Mouse (Mus musculus): ENCODE results near the gene Plekhm1.
"Not testable (repeated sequence)": the region's sequence is repeated elsewhere in the genome, so short reads cannot be mapped to it uniquely, and the experiment has no call there.

Plekhm1 gene

DNA sequence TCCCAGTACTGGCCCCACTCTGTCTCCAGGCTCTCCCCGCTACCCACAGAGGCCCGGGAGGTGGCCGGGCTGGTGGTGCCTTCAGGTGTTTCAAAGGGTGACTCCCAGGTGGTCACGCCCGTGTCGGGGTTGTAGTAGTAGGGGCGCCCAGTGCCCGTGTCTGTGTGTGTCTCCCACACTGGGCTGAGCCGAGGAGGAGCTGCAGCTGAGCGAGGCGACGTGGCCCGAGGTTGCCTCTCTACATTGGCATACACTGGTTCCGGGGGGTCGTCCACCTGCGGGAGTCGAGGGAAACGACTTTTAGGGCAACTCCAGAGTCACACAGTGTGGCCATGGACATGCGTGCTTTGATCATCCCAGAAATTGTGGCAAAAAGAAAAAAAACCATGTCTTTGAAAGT, 72.4 kb downstream of the Plekhm1 start:
- DNase-seq (ENCODE audit: low read depth, low spot score) = no peak

DNA sequence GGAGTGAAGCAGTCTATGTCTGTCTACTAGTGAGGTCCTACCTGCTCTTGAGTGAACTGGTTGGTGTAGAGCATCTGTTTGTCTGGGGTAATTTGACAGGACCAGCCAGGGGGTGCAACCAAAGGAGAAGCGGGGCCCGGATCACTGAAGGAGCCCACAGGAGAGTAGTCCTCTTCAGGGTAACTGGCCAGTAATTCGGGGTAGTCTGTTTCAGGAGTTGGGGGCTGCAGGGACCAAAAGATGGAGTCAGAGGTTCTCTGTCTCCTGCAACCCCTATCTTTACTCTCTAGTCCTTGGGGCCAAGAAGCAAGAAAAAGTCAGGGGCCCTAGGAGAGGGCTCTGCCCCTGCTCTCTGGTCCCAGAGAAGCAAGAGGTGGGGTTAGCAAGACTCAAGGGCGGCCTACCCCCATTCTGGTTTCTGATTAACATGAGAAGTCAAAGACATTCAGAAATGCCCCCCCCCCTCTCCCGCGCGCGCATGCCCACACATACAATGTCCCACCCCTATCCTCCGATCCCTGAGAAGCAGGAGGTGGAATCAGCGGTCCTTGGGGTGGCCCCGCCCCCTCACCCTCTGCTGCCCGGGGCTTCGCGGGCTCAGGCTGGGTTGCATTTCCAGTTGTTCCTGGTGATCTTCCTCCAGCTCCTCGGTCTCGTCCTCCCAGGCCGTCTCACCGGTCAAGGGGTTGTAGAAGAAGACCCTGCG, 72.9 kb downstream of the Plekhm1 start:
- DNase-seq (ENCODE audit: low read depth, low spot score) = peak; percentile 72

DNA sequence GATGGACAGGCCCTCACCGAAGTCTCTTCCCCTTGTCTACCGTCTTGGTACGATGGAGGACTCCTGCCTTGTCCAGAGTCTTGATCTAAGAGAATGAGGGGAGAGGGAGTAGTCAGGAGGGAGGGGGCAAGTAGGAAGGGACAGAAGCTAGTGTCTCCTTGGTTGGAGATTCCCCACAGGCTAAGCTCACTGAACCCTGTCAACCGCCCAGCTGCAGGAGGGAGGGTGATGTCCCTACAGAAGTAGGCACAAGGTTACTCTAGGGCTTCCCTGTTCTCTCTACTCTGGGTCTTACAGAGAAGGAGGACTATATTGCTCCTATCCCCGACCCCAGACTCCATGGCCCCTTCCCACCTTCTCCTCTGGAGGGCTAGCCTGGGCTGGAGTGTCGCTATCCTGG, 73.8 kb downstream of the Plekhm1 start:
- DNase-seq (ENCODE audit: low read depth, low spot score) = no peak

DNA sequence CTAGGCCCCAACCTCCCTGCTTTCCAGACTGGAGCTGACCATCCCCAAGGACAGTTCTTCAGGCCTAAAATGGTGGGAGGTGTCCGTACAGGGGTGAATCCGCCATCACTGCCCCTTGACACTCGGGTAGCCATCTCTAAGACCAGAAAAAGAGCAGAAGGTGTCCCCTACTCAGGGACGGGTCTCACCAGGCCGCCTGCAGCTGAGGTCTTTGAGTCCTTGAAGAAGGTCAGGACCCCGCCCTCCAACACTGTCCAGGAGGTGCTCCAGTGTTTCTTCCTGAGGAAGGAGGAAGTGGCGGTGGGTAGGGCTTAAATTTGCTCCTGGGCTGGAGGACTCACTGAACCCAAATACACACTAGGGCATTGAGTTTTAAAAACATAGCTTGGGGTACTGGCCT, 74.4 kb downstream of the Plekhm1 start:
- DNase-seq (ENCODE audit: low read depth, low spot score) = no peak

DNA sequence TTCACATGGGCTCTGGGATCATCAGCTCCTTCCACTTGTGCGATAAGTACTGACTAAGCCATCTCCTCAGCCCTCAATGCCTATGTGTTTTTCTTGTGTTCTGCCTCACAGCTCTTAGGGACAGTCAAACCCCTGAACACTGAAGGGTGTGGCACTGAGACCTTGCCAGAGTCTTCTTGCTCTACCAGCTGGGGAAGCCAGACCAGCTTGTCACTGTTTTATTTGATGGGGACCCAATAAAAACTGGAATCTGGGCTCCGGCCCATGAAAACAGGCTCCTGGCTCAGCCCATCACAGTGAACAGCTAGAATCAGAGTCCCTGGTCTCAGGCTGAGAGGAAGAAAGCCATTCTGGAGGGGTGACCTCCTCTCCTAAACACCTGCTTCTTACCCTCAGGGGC, 75.3 kb downstream of the Plekhm1 start:
- no peak for DNase-seq (ENCODE audit: low read depth, low spot score)

DNA sequence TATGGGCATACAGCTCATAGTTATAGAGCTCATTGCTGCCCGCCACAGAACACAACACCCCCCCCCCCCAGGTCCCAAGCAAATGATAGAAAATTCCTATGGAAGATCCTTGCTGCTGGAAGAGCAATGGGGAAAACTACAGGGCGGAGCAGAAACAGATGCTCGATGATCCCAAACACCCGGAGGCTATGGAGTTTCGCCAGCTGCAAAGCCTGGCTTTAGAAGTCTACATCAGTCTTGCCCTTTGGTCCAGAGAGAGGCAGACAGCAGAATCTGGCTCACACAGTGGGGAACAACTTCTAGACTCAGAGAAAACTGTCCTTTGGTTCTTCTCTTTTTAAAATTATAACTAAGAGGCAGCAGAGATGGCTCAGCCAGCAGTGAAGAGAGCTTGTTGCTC, 76.9 kb downstream of the Plekhm1 start:
- no peak for DNase-seq (ENCODE audit: low read depth, low spot score)

DNA sequence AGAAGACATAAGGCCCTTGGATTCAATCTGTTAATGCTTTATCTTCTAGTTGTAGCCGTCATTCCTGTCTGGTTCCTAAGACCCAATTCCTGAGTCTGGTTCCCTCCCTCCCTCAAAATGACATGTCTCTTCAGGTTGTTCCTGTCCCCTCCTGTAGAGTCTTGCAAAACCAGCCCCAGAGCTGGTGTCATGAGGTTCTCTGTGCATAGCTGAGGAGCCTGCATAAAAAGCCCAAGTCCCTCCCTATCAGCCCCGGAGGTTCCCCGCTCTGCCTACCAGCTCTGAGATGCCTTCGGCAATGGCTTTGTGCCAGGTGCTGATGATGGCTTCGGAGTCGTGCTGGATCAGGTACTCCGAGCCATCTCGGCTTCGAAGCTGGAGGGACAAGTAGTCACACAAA, 77.6 kb downstream of the Plekhm1 start:
- no peak for DNase-seq (ENCODE audit: low read depth, low spot score)

DNA sequence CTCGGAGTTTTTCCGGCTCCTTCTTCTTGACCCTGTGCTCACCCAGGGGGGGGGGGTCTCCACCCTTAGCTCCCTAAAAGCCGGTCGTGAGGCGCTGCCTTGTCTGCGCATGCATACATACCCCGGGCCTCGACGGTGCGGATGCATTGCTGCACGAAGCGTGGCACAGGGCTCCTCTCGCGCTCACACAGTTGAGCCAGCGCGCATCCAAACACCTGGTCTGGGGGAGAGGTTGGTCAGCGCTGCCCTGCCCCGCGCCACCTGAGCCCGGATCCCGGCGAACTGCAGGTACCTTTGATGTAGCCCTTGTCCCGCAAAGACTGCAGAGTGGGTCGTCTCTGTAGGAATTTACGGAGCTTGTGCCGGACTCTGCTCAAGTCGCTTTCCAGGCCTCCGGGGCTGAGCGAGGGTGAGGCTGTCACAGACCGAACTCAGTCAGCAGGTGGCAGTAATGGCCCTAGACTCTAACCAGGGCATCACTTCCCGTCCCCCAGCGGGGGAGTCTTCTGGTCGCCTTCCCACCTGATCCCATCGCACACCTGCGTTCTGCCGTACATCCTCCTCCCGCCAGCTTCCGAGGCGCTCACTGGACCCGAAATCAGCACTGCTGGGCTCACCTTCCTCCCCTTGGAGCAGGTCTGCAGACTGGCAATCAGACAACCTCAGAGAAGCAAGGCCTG, 78.6 kb downstream of the Plekhm1 start:
- peak; percentile 86 for DNase-seq (ENCODE audit: low read depth, low spot score)

DNA sequence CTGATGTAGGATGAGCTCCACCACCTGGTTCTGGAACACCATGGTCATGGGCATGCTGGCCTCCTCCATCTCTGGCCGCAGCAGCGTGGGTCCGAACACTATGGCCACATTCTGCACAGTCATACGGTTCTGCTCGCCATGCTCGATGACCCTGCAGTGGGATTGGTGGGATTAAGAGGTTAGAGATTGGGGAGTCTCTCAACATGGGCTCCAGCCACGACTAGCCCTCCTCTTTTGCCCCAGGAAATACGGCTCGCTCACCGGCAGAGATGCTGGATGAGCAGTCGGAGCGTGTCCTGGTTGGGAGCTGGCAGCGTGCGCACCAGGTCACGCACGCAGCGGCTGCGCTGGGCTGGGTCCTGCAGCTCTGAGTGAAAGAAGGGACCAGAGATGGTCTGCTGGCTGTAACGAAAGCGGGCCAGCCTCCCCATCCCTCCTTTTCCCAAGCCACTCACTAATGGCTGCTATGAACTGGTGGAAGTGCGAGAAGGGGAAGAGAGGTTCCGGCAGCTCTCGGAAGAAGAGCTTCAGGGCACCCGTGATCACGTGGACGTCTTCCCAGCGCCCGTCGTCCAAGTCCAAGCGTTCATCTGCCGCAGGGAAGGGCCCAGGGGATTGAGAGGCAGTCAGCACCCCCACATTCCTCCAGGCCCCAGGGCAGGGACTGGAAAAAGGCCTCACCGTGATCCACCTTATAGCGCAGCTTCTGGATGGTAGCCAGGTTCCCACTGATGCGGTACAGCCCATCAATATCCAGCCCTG, 79.4 kb downstream of the Plekhm1 start:
- no peak for DNase-seq (ENCODE audit: low read depth, low spot score)

DNA sequence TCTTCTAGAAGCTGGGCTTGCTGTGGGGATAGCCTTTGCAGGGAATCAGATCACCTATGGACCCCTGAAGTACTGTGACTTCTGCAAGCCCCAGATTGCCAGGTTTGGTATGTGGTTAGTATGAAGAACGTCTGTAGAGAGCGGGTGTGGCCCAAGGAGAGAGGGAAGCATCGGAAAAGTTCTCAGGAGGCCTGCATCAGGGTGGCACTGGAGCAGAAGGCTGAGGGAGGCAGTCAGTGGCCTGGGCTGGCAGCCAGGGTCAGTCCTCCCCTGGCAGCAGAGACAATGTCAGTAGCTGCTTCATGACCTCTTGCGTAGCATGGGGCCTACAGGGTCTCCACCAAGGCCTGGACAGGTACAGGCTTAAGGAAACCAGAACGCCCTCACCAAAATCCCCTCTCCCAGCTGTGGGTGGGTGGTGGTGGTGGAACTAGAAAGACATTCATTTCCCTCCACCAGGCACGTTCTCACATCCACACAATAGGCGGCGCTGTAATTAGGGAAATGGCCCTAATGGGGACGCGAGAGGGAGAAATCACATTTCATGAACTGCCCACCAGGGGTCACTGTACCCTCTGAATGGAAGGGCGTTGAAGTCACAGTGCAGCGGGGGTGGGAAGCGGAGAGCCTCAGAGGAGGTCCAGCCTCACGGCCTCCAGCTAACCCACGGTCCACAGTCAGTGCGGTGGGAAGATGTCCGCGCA, 80.1 kb downstream of the Plekhm1 start:
- DNase-seq (ENCODE audit: low read depth, low spot score) = peak; percentile 95

DNA sequence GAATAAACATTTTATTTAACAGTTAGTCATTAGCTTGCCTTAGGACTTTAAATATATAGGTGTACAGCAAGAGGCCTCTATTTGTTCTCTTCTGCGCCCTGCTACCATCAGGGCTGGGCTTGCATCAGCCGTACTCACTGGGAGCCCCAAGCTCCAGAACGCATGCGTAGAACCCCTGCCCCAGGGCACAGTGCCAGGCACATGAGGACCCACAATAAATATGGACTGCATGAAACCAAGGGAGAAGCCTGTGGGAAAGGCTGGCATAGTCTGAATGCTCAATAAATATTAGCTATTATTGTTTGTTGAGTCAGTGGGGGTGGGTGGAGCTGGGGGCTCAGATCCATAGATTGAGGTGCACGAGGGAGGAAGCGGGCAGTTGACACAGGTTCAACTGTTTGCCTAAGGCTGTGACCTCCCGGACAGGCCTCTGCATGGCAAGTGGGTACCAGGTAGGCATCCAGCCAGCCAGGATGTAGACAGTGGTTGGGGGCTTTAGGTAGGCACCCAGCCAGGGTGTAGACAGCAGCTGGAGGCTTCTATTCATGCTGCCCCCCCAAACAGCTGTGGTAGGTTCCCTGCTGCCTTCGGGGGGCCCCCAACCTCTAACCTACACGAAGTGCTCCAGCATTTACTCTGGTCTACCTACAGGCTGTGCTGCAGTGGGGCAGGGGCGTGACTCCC, 80.8 kb downstream of the Plekhm1 start:
- no peak for DNase-seq (ENCODE audit: low read depth, low spot score)

DNA sequence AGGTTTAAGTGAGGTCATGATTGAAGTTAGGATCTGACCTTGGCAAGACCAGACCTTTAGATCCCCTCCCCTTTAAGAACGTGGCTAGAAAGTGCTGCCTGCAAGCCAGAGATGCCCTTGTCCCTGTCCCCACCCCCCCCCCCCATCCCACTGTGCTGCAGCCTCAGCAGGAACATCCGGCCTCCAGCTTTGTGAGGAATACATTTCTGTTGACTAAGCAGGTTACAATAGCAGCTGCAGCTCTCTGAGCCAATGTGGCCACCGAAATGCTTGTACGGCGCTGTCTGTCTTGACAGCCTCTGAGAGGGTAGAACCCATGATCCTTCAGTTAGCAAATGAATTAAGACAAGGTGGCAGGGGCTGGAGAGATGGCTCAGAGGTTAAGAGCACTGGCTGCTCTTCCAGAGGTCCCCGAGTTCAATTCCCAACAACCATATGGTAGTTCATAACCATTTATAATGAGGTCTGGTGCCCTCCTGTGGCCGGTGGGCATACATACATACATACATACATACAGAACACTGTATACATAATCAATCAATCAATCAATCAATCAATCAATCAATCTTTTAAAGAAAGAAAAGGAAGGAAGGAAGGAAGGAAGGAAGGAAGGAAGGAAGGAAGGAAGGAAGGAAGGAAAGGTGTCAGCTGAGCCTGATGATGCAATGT, 81.7 kb downstream of the Plekhm1 start:
- peak; percentile 44 for DNase-seq (ENCODE audit: low read depth, low spot score)

DNA sequence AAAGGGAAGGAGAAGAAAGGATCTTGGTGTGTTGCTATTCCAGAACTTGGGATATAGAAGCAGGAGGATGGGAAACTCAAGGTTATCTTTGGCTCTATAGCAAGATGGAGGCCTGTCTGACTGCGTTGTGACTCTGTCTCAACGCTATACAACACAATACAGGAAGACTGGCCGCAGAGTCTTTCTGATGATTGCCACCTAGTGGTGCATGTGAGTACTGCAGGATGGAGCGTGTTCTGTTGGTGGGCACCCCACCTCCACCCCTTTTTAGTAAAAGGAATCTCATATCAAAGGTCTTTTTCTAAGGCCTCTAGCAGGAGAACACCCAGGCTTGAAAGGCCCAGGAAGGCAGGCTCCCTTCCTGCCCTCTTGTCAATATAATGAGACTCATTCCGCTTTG, 85.5 kb downstream of the Plekhm1 start:
- peak; percentile 86 for DNase-seq (ENCODE audit: low read depth, low spot score)

DNA sequence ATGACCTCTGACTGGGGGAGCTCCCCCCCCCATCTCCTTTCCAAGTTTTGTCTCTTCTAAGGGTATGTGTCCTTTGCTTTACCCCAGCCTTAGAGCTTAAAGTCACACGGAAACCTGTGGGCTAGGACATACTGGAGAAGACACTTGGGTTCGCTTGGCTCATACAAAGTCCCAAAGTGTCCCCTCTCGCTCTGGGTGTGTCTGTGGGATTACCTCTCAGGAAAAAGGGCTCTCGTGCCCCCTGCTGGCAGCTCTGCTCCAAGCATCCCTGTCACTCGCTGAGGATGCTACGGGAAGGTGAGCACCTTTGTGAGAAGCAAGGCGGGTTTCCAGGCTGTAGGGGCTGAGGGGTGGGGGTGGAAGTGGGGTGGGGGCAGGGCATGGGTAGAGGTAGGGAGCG, 87.3 kb downstream of the Plekhm1 start:
- peak; percentile 85 for DNase-seq (ENCODE audit: low read depth, low spot score)

DNA sequence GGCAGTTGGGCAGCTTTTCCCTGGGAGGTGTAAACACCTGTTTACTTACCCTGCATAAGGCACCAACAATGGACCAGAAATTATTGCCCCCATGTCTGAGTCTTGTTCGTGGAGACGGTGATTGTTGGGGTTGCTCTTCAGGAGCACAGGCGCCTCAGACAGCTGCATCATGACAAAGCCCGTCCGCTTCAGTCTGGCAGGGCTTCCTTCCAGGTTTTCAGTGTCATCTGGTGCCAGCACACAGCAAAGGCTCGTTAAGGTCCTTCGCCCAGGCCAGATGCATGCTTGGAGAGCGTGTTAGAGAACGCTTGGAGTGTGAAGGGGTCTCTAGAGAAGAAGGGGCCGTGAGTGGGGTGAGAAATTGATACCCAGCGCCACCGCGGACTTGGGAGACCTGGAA, 87.8 kb downstream of the Plekhm1 start:
- no peak for DNase-seq (ENCODE audit: low read depth, low spot score)

DNA sequence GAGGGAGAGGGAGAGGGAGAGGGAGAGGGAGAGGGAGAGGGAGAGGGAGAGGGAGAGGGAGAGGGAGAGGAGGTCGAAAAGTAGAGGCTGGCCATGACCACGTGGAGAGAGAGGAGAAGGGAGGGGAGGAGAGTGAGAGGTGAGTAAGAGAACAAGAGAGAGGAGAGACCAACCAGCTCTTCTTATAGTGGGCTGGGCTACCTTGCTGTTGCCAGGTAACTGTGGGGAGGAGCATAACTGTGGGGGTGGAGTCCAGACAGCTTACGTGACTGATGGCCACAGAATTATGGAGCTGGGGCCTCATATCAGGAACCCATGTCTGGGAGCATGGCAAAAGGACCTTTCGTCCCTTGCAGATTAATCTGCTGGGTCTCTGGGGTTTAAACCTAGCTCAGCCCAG, 89.7 kb downstream of the Plekhm1 start:
- not testable (repeated sequence) for DNase-seq (ENCODE audit: low read depth, low spot score)

DNA sequence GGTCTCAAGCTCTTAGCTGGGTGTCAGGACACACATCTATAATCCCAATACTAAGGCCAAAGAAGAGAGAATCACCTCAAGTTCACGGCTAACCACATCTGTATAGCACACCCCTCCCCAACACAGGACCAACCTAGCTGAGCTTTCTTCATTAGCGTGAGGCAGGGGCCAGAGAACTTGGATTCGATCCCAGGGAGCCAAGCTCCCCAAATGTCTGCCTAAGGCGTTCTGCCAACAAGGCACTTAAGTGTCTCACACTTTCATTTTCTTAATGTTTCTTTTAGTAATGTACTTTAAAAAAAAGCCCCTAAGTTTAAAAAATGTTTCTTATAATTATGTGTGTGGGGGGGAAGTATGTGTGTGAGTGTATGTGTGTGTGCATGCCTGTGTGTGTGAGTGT, 91.8 kb downstream of the Plekhm1 start:
- DNase-seq (ENCODE audit: low read depth, low spot score) = no peak

DNA sequence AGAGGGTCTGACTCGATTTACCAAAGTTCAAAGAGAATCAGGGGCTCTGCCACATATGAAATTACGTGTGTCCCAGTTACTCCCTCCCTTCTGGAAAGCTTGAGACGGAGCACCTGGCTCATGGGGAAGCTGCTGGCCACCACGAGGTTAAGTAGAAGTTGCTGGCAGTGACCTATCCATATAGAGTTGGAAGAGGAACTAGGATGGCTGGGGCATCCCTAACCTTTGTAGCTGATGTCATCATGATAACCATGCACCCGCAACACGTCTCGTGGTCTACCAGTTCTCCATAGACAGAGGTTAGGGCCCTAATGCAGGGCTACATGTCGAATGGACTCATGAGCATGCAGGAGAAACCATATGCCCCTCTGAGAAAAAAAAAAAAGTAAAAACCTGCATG, 92.3 kb downstream of the Plekhm1 start:
- no peak for DNase-seq (ENCODE audit: low read depth, low spot score)

DNA sequence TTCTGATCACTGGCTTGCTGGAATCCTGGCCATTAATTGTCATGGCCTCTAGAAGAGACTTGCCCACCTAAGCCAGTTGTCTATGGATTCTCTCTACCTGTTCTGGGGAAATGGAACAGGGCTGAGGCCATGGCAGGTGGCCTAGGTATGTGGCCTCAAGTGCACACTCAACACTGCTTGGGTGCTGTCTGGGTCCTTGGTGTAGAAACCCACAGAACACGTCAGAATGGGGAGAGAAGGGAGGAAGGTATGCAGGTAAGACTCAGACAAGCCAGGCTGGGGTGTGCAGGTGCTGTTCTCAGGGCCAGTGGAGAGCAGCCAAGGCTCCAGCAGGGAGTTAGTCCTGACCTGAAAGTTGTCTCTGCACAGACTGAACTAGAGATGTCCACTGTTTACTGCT, 94.4 kb downstream of the Plekhm1 start:
- no peak for DNase-seq (ENCODE audit: low read depth, low spot score)

DNA sequence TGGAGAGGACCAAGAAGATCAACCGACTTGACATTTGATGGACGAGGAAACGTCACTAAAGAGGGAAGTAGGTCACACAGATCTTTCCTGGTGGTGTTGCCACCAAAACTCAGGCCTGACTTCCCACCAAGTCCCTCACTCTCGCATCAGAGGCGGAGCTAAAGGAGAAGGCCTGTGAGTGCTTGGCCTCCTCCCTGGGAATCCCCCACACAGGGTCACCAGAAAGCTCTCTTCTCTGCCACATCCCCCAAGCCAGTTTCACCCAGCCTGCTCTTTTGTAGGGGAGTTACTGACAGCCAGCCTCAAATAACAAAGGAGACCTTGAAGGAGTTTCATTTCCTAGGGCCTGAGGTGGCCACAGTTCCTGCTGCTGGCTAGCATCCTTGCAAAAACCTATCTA, 97.1 kb downstream of the Plekhm1 start:
- DNase-seq (ENCODE audit: low read depth, low spot score) = no peak

DNA sequence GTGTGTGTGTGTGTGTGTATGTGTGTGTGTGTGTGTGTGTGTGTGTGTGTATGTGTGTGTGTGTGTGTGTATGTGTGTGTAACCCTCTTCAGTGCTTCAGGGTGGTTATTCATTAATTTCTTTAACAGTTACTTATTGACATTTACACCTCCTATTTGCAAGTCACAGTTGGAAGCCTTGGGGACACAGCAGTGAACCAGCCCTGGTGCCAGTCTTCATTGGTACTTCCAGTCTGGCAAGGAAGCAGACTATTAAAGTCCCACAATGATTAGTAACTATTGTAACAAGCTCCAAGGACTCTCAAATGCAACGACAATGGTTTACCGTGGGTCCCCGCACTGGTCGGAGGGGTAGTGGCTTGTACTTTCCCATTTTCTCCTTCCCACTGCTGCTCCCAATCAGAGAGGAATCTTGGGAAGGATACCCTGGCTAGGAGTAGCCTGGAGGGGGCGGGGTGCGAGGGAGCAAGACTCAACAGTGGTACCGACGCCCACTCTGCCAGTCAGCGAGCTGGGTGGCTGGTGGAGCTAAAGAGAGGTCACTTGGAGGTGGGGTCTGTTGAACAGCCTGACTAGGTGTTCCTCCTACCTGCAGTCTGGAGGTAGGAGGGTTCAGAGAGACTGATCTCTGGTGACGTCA, 97.6 kb downstream of the Plekhm1 start:
- DNase-seq (ENCODE audit: low read depth, low spot score) = no peak
